Mouse (Mus musculus) yolk sac, embryonic 10.5 days (tissue): ENCODE results near the gene Mturn.
A peak's percentile ranks its signal among the peaks of the same experiment; 100 is the strongest.

ENCODE experiments used
- DNase-seq: peaks from one replicate; pipeline ENCODE4 v3.0.0-alpha.2; 2017; ENCODE audit warnings: low spot score

The Mturn gene

DNA sequence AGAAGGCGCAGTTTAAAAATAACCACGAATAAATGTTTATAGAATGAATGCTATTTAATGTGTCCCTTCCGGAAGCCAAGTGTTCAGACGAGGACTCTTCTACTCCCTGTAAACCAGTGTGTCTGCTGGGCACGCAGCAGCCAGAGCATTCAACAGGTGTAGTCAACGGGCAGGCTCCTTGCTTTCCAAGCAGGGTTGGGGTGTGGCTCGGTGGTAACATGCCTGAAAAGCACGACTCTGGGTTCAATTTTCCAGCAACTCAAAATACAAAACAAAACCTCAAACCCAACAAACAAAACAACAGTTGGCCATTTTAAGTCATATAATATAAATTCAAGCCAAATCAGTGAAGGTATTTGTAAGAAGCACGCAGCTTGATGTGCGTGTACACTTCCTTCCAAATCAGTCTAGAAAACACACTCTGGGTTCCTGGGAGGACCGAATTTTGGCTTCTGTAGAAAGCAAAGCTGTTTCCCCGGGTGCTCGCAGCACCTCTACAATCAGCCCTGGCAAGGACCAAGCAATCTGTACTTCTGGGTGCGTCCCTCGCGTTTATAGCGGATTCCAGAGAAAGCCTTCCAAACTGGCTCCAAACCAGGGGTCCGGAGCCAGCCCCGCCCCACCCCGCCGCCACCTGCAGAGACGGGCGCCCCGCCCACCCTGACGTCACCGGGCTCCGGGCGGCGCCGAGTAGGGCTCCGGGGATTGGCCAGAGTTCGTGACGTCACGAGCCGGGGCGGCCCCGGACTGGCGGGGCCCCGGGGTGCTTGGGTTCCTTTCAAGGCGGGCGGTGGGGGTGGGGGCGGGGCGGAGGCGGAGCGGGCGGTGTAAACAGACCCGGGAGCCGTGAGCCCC, at the start of gene Mturn:
Mturn (plus strand) TSS at position 734 of the 855 bp plus-strand sequence.
- DNase-seq = peak; percentile 95

- DNase-seq = no peak
Observed at GRCm38 (mm10) chr6:54639877-54640276, 41.5 kb upstream of the Mturn start.

- DNase-seq = no peak
Observed at GRCm38 (mm10) chr6:54641953-54642352, 39.5 kb upstream of the Mturn start.

DNA sequence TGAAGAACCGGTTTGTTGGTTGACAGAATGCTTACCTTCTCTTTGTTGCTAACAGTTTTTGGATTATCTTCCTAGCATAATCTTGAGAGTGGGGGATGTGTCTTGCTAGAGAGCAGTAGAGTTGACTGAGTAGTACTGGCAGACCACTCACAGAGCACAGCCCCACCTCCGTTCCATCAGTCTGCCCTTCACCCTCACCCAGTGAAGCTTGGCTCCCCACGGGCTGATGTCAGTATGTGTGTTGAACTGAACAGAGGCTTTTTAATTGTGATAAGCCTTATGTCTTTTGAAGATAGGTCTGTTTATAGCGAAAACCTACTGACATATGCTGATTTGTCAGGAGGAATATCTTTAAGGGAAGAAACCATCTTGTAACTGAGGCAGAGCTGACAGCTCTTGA, 38.2 kb upstream of the Mturn start:
- DNase-seq = no peak

DNA sequence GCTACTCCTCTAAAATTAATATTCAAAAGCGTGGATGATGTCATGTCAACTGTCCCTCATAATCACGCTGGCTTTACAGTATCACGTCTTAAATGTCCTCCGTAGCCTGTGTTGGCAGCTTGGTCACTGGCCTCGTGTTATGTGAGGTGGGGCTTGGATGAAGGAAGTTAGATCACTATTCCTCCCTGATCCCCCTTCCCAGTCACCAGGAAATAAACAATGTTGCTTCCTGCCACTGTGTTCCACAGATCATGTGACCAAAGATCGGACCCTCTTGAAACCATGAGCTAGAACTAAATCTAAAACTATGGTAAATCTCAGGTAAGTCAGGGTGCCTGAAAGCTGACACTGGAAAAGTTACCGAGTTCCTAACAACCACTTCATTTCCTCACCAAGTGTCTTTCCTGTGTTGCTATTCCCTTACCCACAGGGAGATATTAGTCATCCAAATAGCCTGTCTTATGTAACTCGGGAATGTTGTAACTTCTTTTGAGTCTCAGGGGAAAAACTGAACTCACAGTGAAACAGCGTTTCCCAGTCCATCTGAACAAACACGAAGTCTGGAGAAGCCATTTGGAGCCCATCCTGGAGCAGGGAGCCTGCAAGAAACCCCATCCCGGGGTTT, 25.8 kb upstream of the Mturn start:
- DNase-seq = no peak

DNA sequence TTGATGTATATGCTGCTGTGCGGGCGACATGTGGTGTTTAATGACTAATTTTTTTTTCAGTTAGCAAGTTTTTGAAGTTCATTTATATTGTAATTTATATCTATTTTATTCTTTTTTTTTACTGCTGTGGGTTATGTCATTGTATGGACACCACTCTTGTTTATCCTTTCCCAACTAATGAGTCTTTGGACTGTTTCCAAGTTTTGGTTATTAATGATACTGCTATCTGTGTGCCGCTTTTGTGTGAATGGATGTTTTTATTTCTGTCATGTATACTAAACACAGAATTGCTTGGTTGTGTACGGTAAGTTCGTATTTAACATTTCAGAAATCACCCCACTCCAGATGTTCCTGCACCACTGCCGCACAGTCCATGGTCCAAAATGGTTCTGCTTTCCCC, 23.6 kb upstream of the Mturn start:
- DNase-seq = no peak

- DNase-seq = no peak
Observed at GRCm38 (mm10) chr6:54669868-54670267, 11.6 kb upstream of the Mturn start.

DNA sequence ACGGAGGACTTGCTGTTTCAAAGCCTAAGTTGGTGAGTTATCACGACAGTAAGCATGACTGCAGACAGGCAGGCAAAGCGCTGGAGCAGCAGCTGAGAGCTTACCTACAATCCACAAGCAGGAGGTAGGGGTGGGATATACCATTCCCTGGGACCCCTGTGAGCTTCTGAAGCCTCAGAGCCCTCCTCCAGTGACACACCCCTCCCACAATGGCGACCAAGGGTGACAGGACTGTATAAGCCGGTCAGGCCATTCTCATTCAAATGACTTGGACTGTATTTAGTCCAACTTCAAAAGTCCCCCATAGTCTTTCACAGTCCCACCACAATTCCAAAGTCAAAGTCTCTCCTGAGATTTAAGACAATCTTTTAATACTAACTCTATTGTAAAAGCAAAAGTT, 8.5 kb upstream of the Mturn start:
- no peak for DNase-seq

GRCm38 (mm10) chr6:54679686-54680085, 1.7 kb upstream of the Mturn start:
- no peak for DNase-seq

- no peak for DNase-seq
Observed at GRCm38 (mm10) chr6:54681746-54682428, 463 bp downstream of the Mturn start.

GRCm38 (mm10) chr6:54684085-54684484, 2.7 kb downstream of the Mturn start:
- DNase-seq = no peak

DNA sequence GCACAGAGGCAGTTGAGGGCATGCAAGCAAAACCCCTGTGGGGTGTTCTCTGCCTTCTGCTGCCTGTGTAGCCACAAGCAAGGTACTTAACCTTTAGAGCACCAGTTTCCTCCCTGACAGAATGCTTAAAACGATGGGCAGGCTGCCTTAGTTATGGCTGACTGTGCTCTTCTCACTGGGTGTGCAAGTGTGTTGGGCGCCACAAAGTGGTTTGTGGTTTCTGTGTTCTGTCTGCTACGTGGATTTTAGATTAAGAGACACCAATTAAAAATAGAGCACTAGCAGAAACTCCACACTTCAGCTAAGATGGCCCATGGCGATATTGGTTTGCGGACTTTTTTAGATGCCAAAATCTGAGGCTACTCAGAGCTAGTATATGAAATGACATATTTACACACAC, 3.7 kb downstream of the Mturn start:
- DNase-seq = no peak

- DNase-seq = no peak
Observed at GRCm38 (mm10) chr6:54685716-54686395, 4.4 kb downstream of the Mturn start.

DNA sequence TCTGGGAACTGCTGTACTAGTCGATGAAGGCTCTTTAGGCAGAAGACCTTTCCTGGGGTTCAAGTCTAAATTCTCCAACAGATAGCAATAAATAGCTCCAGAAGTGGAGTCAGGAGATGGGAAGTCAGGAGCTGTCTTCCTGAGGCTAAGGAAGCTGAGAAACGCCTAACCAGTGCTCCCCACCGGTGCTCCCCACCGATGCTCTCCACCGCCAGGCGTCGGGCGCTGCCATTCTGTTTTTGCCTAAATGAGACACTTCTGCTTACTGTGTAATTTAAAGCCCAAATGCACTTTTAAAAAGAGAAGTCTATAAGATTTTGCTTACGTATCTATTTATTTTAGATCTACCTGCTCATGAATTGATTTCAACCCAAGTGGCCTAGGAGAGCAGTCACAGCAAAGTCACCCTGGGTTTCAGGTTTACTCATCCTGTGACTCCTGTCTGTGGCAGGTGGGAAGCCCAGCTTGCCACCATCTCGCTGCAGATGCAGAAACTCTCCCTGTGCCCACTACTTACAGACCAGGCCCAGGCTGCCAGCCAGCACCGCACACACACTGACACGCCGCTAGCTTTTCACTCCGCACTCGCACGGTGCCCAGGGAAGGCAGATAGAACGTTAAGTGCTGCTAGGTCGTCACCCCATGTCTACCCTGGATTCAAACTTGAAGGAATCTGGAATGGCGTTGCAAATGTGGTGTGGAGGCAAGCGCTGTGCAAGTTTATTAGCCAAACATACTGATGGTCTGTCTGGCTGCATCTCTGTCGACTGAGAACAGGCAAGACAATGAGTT, 5.7 kb downstream of the Mturn start:
- DNase-seq = no peak

- DNase-seq = no peak
Observed at GRCm38 (mm10) chr6:54688467-54689323, 7.3 kb downstream of the Mturn start.

- DNase-seq = no peak
Observed at GRCm38 (mm10) chr6:54689686-54690085, 8.3 kb downstream of the Mturn start.

- DNase-seq = no peak
Observed at GRCm38 (mm10) chr6:54690838-54691237, 9.4 kb downstream of the Mturn start.

- no peak for DNase-seq
Observed at GRCm38 (mm10) chr6:54691368-54692116, 10.1 kb downstream of the Mturn start.

DNA sequence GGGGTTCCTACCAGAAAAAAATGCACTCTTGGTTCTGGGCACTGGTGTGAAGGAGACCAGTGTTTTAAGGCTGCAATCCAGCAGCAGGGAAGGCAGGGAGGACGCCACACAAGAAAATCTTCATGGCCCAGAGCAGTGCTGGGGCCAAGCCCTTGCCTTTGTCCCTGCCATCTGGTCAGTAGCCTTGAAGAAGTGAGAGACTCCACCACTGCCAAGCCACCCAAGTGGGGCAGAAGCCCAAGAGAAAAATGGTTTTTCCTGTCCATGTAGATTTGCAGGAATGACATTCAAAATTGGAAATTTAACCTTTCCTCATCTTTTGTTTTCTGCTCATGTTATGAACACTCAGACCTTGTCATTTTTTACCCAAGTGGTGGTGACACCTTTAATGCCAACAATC, 10.8 kb downstream of the Mturn start:
- DNase-seq = no peak

DNA sequence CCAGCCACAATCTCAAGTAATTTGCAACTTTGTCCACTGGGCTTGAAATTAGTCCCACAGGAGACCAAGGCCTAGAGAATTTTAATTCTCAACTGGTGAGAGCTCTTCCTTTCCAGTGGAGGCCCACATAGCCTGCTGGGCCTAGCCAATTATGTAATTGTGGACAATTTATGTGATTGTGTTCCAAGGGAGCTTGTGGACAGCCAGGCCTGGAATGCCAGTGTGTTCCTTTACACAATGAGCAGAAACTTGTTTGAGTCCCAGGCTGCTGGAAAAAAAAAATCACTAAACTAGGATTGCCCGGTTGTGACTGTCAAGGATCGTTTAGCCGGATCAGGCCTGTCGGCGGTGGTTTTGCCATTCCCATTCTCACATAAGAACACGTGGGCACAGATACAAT, 11.9 kb downstream of the Mturn start:
- DNase-seq = no peak
